Mouse (Mus musculus): ENCODE measurements around the gene CN725425. TPM values are rescaled to one million over a fixed set of nuclear protein-coding genes. Genes with fewer than 3 reads are reported as not detected.

CN725425 gene
- polyA plus RNA-seq, 1 experiment from 2014 or later = not detected

DNA sequence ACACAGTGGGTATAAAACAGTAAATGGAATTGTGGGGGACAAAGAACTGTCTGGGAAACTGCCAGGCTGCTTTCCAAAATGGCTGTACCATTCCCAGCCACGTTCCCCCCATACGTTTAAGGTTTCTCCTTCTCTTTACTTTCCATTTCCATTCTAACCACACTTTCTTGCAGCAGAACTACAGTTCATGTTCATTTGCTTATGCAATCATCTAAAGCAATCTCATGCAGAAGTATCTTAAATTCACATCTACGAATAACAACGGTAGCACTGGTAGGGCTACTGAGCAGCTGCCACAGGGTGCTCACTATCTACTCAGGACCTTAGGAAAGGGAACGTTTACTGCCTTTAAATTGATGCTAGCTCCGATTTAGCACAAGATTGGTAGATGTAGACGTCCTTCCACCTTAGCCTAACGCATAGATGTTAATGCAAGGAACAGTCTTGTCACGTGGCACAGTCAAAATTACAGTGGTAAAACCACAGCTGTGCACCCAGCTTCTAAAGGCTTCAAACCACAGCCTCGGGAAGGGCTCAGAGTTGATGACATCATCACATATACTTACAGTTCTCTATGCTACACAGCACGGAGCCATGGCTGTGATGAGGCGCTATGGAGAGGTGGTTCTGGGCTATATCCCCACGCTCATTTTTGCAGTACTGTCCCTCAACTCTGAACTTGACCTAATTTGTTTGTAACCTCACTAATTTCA lies 31.3 kb upstream of the CN725425 start:
- ATAC-seq = 0 out of 2 replicates have a peak, but pooled peaks have one; percentile 34
- no peak overlapping the region for H3K27ac ChIP-seq (ENCODE audit: low read length)
- WGBS = 79% methylated on average over 13 of the region's 13 CpGs

GRCm38 (mm10) chr15:91170602-91171328 lies 28.5 kb upstream of the CN725425 start:
- 76% methylated on average over 9 of the region's 9 CpGs for WGBS
- Histone ChIP-seq H3K9ac (replicated peaks; ENCODE audit: low read depth) (no peak overlapping the region), H3K4me1 (ENCODE audit: insufficient read depth, low read depth, low read length) (no peaks in the 10 kb centered on the region), H3K4me3 (ENCODE audit: low read depth, low read length) (no peak overlapping the region), H3K27ac (ENCODE audit: low read length) (no peak overlapping the region), H3K9me3 (ENCODE audit: low read length) (no peaks in the 10 kb centered on the region), H3K27me3 (replicated peaks; ENCODE audit: insufficient read depth, low read length) (no peaks in the 10 kb centered on the region), H3K4me2 (replicated peaks; ENCODE audit: low read depth, low read length) (no peak overlapping the region), H3K36me3 (ENCODE audit: insufficient read depth, low read length) (no peaks in the 10 kb centered on the region)
- no peak for TF ChIP-seq CTCF (IDR thresholded peaks at IDR 0.05)
- no peak for TF ChIP-seq EP300 (IDR thresholded peaks at IDR 0.05)
- ATAC-seq = no peak
- DNase-seq (ENCODE audit: low spot score) = no peak

More for the DNA sequence above, 31.3 kb upstream of the CN725425 start:
- no peak for DNase-seq (ENCODE audit: low spot score)
- no peak overlapping the region for H3K4me2 ChIP-seq (replicated peaks; ENCODE audit: low read depth, low read length)
- no peaks in the 10 kb centered on the region for H3K4me1 ChIP-seq (ENCODE audit: insufficient read depth, low read depth, low read length)
- no peaks in the 10 kb centered on the region for H3K9me3 ChIP-seq (ENCODE audit: low read length)
- TF ChIP-seq CTCF (IDR thresholded peaks at IDR 0.05) (no peak), EP300 (IDR thresholded peaks at IDR 0.05) (no peak)
- H3K9ac ChIP-seq (replicated peaks; ENCODE audit: low read depth) = no peak overlapping the region
- no peak overlapping the region for H3K4me3 ChIP-seq (ENCODE audit: low read depth, low read length)
- H3K36me3 ChIP-seq (ENCODE audit: insufficient read depth, low read length) = no peaks in the 10 kb centered on the region
- no peaks in the 10 kb centered on the region for H3K27me3 ChIP-seq (replicated peaks; ENCODE audit: insufficient read depth, low read length)

- no peak overlapping the region for H3K4me2 ChIP-seq (replicated peaks; ENCODE audit: low read depth, low read length)
- H3K36me3 ChIP-seq (ENCODE audit: insufficient read depth, low read length) = no peaks in the 10 kb centered on the region
- H3K9me3 ChIP-seq (ENCODE audit: low read length) = no peaks in the 10 kb centered on the region
- no peak for DNase-seq (ENCODE audit: low spot score)
- ATAC-seq = no peak
- no peaks in the 10 kb centered on the region for H3K4me1 ChIP-seq (ENCODE audit: insufficient read depth, low read depth, low read length)
- H3K27ac ChIP-seq (ENCODE audit: low read length) = peak overlapping the region; percentile 63
- no peak overlapping the region for H3K9ac ChIP-seq (replicated peaks; ENCODE audit: low read depth)
- no peak for TF ChIP-seq CTCF (IDR thresholded peaks at IDR 0.05)
- no peak for TF ChIP-seq EP300 (IDR thresholded peaks at IDR 0.05)
- no peak overlapping the region for H3K4me3 ChIP-seq (ENCODE audit: low read depth, low read length)
- 87% methylated on average over 4 of the region's 4 CpGs for WGBS
- H3K27me3 ChIP-seq (replicated peaks; ENCODE audit: insufficient read depth, low read length) = no peaks in the 10 kb centered on the region
These were observed 28.0 kb upstream of the CN725425 start for GRCm38 (mm10) chr15:91171332-91171731.

GRCm38 (mm10) chr15:91172193-91172592 lies 27.1 kb upstream of the CN725425 start:
- no peak overlapping the region for H3K9ac ChIP-seq (replicated peaks; ENCODE audit: low read depth)
- WGBS = 58% methylated on average over 4 of the region's 4 CpGs
- peak; percentile 82 for ATAC-seq
- no peak for TF ChIP-seq CTCF (IDR thresholded peaks at IDR 0.05)
- peak; percentile 84 for TF ChIP-seq EP300 (IDR thresholded peaks at IDR 0.05)
- no peaks in the 10 kb centered on the region for H3K36me3 ChIP-seq (ENCODE audit: insufficient read depth, low read length)
- H3K27me3 ChIP-seq (replicated peaks; ENCODE audit: insufficient read depth, low read length) = no peaks in the 10 kb centered on the region
- H3K4me2 ChIP-seq (replicated peaks; ENCODE audit: low read depth, low read length) = no peak overlapping the region
- no peaks in the 10 kb centered on the region for H3K4me1 ChIP-seq (ENCODE audit: insufficient read depth, low read depth, low read length)
- DNase-seq (ENCODE audit: low spot score) = peak; percentile 91
- H3K9me3 ChIP-seq (ENCODE audit: low read length) = no peaks in the 10 kb centered on the region
- peak overlapping the region; percentile 63 for H3K27ac ChIP-seq (ENCODE audit: low read length)
- no peak overlapping the region for H3K4me3 ChIP-seq (ENCODE audit: low read depth, low read length)

DNA sequence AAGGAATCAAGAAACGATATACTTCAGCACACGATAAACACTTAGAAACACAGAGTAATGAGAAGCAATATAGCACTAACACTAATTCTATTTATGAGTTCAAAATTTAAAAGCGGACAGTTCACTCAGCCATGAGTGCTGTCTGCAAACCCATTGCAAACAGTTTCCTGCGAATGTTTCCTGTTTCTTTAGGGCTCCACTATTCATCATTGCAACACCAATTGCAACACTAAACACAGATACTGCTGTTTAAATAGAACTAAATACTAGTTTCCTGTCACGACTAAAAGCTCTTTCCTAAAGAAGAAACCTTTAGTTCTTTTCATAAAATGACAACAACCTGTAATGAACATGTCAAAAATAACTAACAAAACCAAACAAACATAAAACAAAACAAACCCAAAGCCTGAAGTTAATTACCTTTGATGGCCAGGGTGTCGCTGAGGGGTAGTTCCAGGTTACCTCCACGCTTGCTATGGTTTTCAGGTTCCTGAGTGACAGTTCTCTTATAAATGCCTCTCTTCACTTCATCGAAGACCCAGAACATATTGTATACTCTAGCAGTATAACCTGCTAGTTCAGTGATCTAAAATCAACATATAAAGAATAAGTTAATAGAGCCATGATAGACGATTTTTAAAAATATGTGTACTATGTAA lies 20.5 kb upstream of the CN725425 start:
- Histone ChIP-seq H3K9ac (replicated peaks; ENCODE audit: low read depth) (no peak overlapping the region), H3K27me3 (replicated peaks; ENCODE audit: insufficient read depth, low read length) (no peaks in the 10 kb centered on the region), H3K9me3 (ENCODE audit: low read length) (no peaks in the 10 kb centered on the region), H3K27ac (ENCODE audit: low read length) (no peak overlapping the region), H3K4me1 (ENCODE audit: insufficient read depth, low read depth, low read length) (no peaks in the 10 kb centered on the region), H3K4me2 (replicated peaks; ENCODE audit: low read depth, low read length) (no peak overlapping the region), H3K36me3 (ENCODE audit: insufficient read depth, low read length) (no peaks in the 10 kb centered on the region), H3K4me3 (ENCODE audit: low read depth, low read length) (no peak overlapping the region)
- peak; percentile 77 for DNase-seq (ENCODE audit: low spot score)
- no peak for TF ChIP-seq CTCF (IDR thresholded peaks at IDR 0.05)
- peak; percentile 56 for TF ChIP-seq EP300 (IDR thresholded peaks at IDR 0.05)
- WGBS = 36% methylated on average over 9 of the region's 9 CpGs
- ATAC-seq = peak; percentile 46; the same call in 1 of the 2 replicates
